Mouse (Mus musculus): ENCODE measurements around the gene Eif1. TPM values are rescaled to one million over a fixed set of nuclear protein-coding genes. Genes with fewer than 3 reads are reported as not detected.
"Not testable (repeated sequence)": the region's sequence is repeated elsewhere in the genome, so short reads cannot be mapped to it uniquely, and the experiment has no call there.

Eif1 gene
- total and polyA plus RNA-seq, 2 experiments from 2014 or later: 105 to 1,927 TPM

DNA sequence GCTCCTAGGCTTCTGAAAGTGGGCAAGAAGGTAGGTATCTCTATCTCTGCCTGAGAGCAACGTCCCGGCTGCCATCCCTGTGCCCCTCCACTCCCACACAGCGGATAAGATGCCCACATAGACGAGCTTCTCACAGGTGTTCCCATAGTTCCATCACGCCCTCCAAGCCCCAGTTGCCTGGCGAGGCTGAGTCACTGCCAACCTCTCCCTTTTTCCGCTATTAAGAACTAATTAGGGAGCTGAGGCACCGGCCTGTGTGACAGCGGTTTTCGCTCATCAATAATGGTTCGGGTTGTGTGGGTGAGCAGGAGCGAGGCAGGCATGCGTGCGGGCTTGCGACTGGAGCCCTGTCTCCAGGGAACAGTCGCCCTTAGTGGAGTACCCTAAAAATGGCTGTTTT, 10.6 kb downstream of the Eif1 start:
- Histone ChIP-seq H3K9me3 (replicated peaks; ENCODE audit: control insufficient read depth, low read length) (no peaks in the 10 kb centered on the region), H3K4me2 (ENCODE audit: low read depth, low read length) (no peak overlapping the region), H3K4me3 (ENCODE audit: low read depth, low read length) (no peak overlapping the region), H3K36me3 (replicated peaks; ENCODE audit: control insufficient read depth, insufficient read depth, low read length) (no peaks in the 10 kb centered on the region), H3K9ac (replicated peaks; ENCODE audit: low read depth, low read length) (no peak overlapping the region), H3K4me1 (ENCODE audit: control insufficient read depth, insufficient read depth) (0 out of 2 replicates have a peak, but pooled peaks cover 5% of the 10 kb centered on the region), H3K27ac (ENCODE audit: low read depth) (no peak overlapping the region), H3K27me3 (ENCODE audit: control insufficient read depth, insufficient read depth, low read length) (no peaks in the 10 kb centered on the region)
- WGBS: 57% methylated on average over 16 of the region's 16 CpGs
- DNase-seq (ENCODE audit: low spot score) (no peak), ATAC-seq (ENCODE audit: insufficient read depth, low read depth) (no peak)
- TF ChIP-seq CTCF (IDR thresholded peaks at IDR 0.05; ENCODE audit: low read depth) (no peak), EP300 (IDR thresholded peaks at IDR 0.05; ENCODE audit: low read depth) (no peak)

- not testable (repeated sequence) for ATAC-seq (ENCODE audit: insufficient read depth, low read depth); H3K4me1 ChIP-seq (ENCODE audit: control insufficient read depth, insufficient read depth); H3K27me3 ChIP-seq (ENCODE audit: control insufficient read depth, insufficient read depth, low read length); DNase-seq (ENCODE audit: low spot score); H3K9ac ChIP-seq (replicated peaks; ENCODE audit: low read depth, low read length); H3K27ac ChIP-seq (ENCODE audit: low read depth); H3K4me2 ChIP-seq (ENCODE audit: low read depth, low read length); H3K9me3 ChIP-seq (replicated peaks; ENCODE audit: control insufficient read depth, low read length); H3K36me3 ChIP-seq (replicated peaks; ENCODE audit: control insufficient read depth, insufficient read depth, low read length); H3K4me3 ChIP-seq (ENCODE audit: low read depth, low read length)
- 58% methylated on average over 8 of the region's 8 CpGs for WGBS
These were observed 11.2 kb downstream of the Eif1 start for GRCm38 (mm10) chr11:100330816-100331375.

GRCm38 (mm10) chr11:100332766-100333515, 13.3 kb downstream of the Eif1 start:
- no peak for ATAC-seq (ENCODE audit: insufficient read depth, low read depth)
- 67% methylated on average over 9 of the region's 9 CpGs for WGBS

GRCm38 (mm10) chr11:100333944-100334457, 14.3 kb downstream of the Eif1 start, which contains the start of gene Gast:
Gene Gast (plus strand): TSS chr11:100334407.
- Histone ChIP-seq H3K9ac (replicated peaks; ENCODE audit: low read depth, low read length) (no peak within 1 kb of the TSS), H3K36me3 (replicated peaks; ENCODE audit: control insufficient read depth, insufficient read depth, low read length) (no peaks in the 10 kb centered on the region)

More at GRCm38 (mm10) chr11:100332766-100333515, 13.3 kb downstream of the Eif1 start:
- TF ChIP-seq EP300 (IDR thresholded peaks at IDR 0.05; ENCODE audit: low read depth): no peak
- TF ChIP-seq CTCF (IDR thresholded peaks at IDR 0.05; ENCODE audit: low read depth): no peak
- no peak overlapping the region for H3K4me3 ChIP-seq (ENCODE audit: low read depth, low read length)
- no peak overlapping the region for H3K27ac ChIP-seq (ENCODE audit: low read depth)
- H3K4me2 ChIP-seq (ENCODE audit: low read depth, low read length): no peak overlapping the region
- H3K4me1 ChIP-seq (ENCODE audit: control insufficient read depth, insufficient read depth): no peaks in the 10 kb centered on the region
- no peak overlapping the region for H3K9ac ChIP-seq (replicated peaks; ENCODE audit: low read depth, low read length)
- H3K9me3 ChIP-seq (replicated peaks; ENCODE audit: control insufficient read depth, low read length): no peaks in the 10 kb centered on the region
- no peaks in the 10 kb centered on the region for H3K27me3 ChIP-seq (ENCODE audit: control insufficient read depth, insufficient read depth, low read length)
- DNase-seq (ENCODE audit: low spot score): no peak
- H3K36me3 ChIP-seq (replicated peaks; ENCODE audit: control insufficient read depth, insufficient read depth, low read length): no peaks in the 10 kb centered on the region

DNA sequence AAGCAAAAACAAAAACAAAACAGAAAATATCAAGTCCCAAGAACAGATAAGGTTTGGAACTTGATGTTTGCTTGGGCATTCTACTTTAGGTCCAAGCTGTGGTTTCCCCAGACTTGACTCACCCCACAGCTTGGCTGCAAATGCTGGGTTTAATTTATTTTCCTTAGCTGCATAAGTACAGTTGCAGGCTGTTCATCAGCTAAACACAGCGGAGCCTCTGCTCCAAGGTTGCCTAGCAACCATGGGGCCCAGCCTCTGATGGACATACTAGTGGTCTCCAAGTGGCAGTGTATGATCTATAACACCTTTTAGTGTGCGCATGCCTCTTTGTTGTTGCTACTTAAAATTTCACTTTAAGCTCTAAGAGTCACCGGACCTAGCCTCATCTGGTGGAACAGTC, 16.0 kb downstream of the Eif1 start:
- WGBS: 65% methylated on average over 3 of the region's 3 CpGs
- no peak for ATAC-seq (ENCODE audit: insufficient read depth, low read depth)
- H3K4me3 ChIP-seq (ENCODE audit: low read depth, low read length): no peak overlapping the region
- no peak for DNase-seq (ENCODE audit: low spot score)
- H3K4me2 ChIP-seq (ENCODE audit: low read depth, low read length): no peak overlapping the region
- TF ChIP-seq CTCF (IDR thresholded peaks at IDR 0.05; ENCODE audit: low read depth): no peak
- no peak for TF ChIP-seq EP300 (IDR thresholded peaks at IDR 0.05; ENCODE audit: low read depth)
- no peaks in the 10 kb centered on the region for H3K4me1 ChIP-seq (ENCODE audit: control insufficient read depth, insufficient read depth)
- no peaks in the 10 kb centered on the region for H3K36me3 ChIP-seq (replicated peaks; ENCODE audit: control insufficient read depth, insufficient read depth, low read length)
- no peaks in the 10 kb centered on the region for H3K9me3 ChIP-seq (replicated peaks; ENCODE audit: control insufficient read depth, low read length)
- no peak overlapping the region for H3K9ac ChIP-seq (replicated peaks; ENCODE audit: low read depth, low read length)
- no peaks in the 10 kb centered on the region for H3K27me3 ChIP-seq (ENCODE audit: control insufficient read depth, insufficient read depth, low read length)
- no peak overlapping the region for H3K27ac ChIP-seq (ENCODE audit: low read depth)

More at GRCm38 (mm10) chr11:100333944-100334457, 14.3 kb downstream of the Eif1 start, which contains the start of gene Gast:
- no peak within 1 kb of the TSS for H3K4me3 ChIP-seq (ENCODE audit: low read depth, low read length)
- H3K4me2 ChIP-seq (ENCODE audit: low read depth, low read length): no peak within 1 kb of the TSS
- H3K4me1 ChIP-seq (ENCODE audit: control insufficient read depth, insufficient read depth): no peaks in the 10 kb centered on the region
- ATAC-seq (ENCODE audit: insufficient read depth, low read depth) (no peak), DNase-seq (ENCODE audit: low spot score) (no peak)
- 78% methylated on average over 6 of the region's 6 CpGs for WGBS
- no peaks in the 10 kb centered on the region for H3K9me3 ChIP-seq (replicated peaks; ENCODE audit: control insufficient read depth, low read length)
- no peaks in the 10 kb centered on the region for H3K27me3 ChIP-seq (ENCODE audit: control insufficient read depth, insufficient read depth, low read length)
- TF ChIP-seq CTCF (IDR thresholded peaks at IDR 0.05; ENCODE audit: low read depth) (no peak), EP300 (IDR thresholded peaks at IDR 0.05; ENCODE audit: low read depth) (no peak)
- no peak within 1 kb of the TSS for H3K27ac ChIP-seq (ENCODE audit: low read depth)

Data from heart, postnatal 0 days (tissue).